8 mouse cellular contexts compared by ENCODE assay signal in the genomic region with DNA sequence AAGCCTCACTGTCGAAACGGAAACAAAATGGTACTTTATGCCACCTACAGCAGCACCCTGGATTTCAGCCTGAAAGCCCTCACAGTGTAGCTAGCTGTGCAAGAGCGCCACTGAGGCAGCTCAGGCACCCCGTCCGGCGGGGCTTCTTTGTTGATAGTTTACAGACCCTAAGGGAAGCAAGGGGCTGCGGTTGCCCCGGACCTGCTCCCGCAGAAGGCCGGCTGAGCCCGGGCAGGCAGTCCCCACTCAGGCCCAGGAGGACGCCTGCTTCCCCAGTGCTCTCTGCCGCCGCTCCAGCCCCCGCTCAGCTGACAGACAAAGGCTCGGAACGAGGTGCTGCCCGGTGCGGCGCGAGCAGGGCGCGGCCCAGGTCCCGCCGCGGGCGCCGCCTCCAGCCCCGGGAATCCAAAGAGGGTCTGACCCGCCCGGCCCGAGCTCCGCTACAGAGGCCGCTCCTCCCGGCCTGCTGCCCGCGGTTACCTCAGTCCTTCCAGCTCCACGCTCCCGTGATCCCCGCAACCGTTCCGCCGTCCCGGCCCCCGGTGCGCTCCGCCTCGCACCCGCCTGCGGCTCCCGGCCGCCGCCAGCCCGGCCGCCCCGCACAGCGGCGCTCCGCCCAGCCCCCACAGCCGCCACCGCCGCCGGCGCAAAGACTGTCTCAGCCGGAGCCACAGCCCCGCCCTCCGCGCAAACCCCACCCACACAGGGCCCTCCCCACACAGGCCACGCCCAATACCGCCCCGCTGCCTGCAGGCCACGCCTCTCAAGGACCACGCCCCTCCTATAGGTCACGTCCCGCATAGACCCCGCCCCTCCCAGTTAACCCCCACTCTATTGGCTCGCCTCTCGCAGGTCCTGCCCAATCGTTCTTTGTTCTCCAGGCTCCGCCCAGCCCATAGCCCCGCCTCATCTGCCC. TPM values are rescaled to one million over a fixed set of nuclear protein-coding genes. Genes with fewer than 3 reads are reported as not detected.
DNase-seq lines count a peak whose midpoint lies in the region; ATAC-seq and TF ChIP-seq lines count a peak whose summit lies in the region.

A gene (minus strand): TSS at position 654 of the 916 bp plus-strand sequence.

- peak within 1 kb of the TSS; percentile 83 for H3K4me2 ChIP-seq in forebrain, embryonic 15.5 days (replicated peaks)

- under 1% methylated on average over 67 of the region's 81 CpGs for WGBS in forebrain, embryonic 15.5 days
- WGBS in lung, adult 2 months: under 1% methylated on average over 81 of the region's 81 CpGs

- H3K27me3 ChIP-seq in forebrain, embryonic 15.5 days: no peaks in the 10 kb centered on the region

- no peaks in the 10 kb centered on the region for H3K36me3 ChIP-seq in ES-E14 (ENCODE audit: control insufficient read depth, insufficient read depth, low read length, poor library complexity, severe bottlenecking)
- no peaks in the 10 kb centered on the region for H3K36me3 ChIP-seq in forebrain, embryonic 15.5 days

- intact Hi-C loops in heart, postnatal 25 days (cut with DNase I): loop anchor here (5.0 kb wide), 2 partner anchors 117 to 167 kb away; no protein-coding TSS in a partner anchor

- peak within 1 kb of the TSS; percentile 3; the same call in 1 of the 2 replicates for H3K27ac ChIP-seq in ES-E14 (ENCODE audit: insufficient read depth, low read depth, low read length, poor library complexity, severe bottlenecking)
- peak within 1 kb of the TSS; percentile 95 for H3K27ac ChIP-seq in forebrain, embryonic 15.5 days (replicated peaks)

- H3K9me3 ChIP-seq in ES-E14 (ENCODE audit: control insufficient read depth, insufficient read depth, low read depth, low read length): no peaks in the 10 kb centered on the region
- no peaks in the 10 kb centered on the region for H3K9me3 ChIP-seq in forebrain, embryonic 15.5 days

- in situ Hi-C loops in ES-E14 (cut with MboI; ENCODE audit: low sequenced_read_pairs in 2 of 2, unreplicated experiment in 2 of 2): no loop called here

- peak within 1 kb of the TSS; percentile 86 for H3K9ac ChIP-seq in ES-E14 (ENCODE audit: insufficient read depth, low read depth, low read length, poor library complexity, severe bottlenecking)
- peak within 1 kb of the TSS; percentile 98 for H3K9ac ChIP-seq in forebrain, embryonic 15.5 days (replicated peaks)

- ATAC-seq in forebrain, embryonic 15.5 days (replicated peaks): peak; percentile 95
- ATAC-seq in neutrophil, adult 5-6 weeks (ENCODE audit: extremely low read depth, insufficient number of reproducible peaks, low FRiP score, poor library complexity, severe bottlenecking): peak; percentile 97

- TF ChIP-seq POLR2A in lung, adult 2 months (IDR thresholded peaks at IDR 0.05; ENCODE audit: borderline replicate concordance, extremely low read depth, low read depth, low read length): peak; percentile 49; the same call in 1 of the 2 replicates

- TF ChIP-seq CTCF in lung, adult 2 months (IDR thresholded peaks at IDR 0.05; ENCODE audit: insufficient read depth, low read length): no peak

- H3K4me1 ChIP-seq in ES-E14 (ENCODE audit: control insufficient read depth in 2 of 2, insufficient read depth in 2 of 2, low read length in 2 of 2, poor library complexity in 1 of 2): no peaks in the 10 kb centered on the region
- H3K4me1 ChIP-seq in forebrain, embryonic 15.5 days: peaks cover 42% of the 10 kb centered on the region
- peaks cover 11% of the 10 kb centered on the region for H3K4me1 ChIP-seq in lung, adult 2 months (ENCODE audit: control insufficient read depth, insufficient read depth, low read length)

- peak; percentile 97 for DNase-seq in ES-E14 (ENCODE audit: low read depth, low spot score)
- DNase-seq in cerebellum, adult 11-12 months: peak; percentile 99
- peak; percentile 97 for DNase-seq in heart, postnatal 25 days (ENCODE audit: low spot score)
- peak; percentile 97 to 98 for DNase-seq in layer of hippocampus, adult 18-20 months (ENCODE audit: low spot score in 2 of 2)
- DNase-seq in lung, adult 2 months: peak; percentile 99
- DNase-seq in thymus, adult 18-20 months: peak; percentile 98

- H3K4me3 ChIP-seq in ES-E14 (ENCODE audit: insufficient read depth in 1 of 2, low read depth in 1 of 2, low read length in 2 of 2, poor library complexity in 1 of 2, severe bottlenecking in 1 of 2): peak within 1 kb of the TSS; percentile 84 to 94
- peak within 1 kb of the TSS; percentile 93 for H3K4me3 ChIP-seq in forebrain, embryonic 15.5 days
- peak within 1 kb of the TSS; percentile 88 for H3K4me3 ChIP-seq in lung, adult 2 months (replicated peaks; ENCODE audit: extremely low read depth, low read depth, low read length)

TF ChIP-seq in ES-E14, 5 proteins besides CTCF, POLR2A, EP300 and RAD21:
- no peak for TF ChIP-seq MAFK (IDR thresholded peaks at IDR 0.05; ENCODE audit: insufficient read depth, low read depth, low read length)
- peak; percentile 29; the same call in 1 of the 2 replicates for TF ChIP-seq HCFC1 (IDR thresholded peaks at IDR 0.05; ENCODE audit: borderline replicate concordance, insufficient read depth, low read length)

RNA-seq across cellular contexts. Expression of the gene that starts here (rescaled TPM):
- total RNA-seq in ES-E14 (2012; rRNA removed): 14.6 and 27.0 TPM in 2 replicates
- polyA plus RNA-seq in forebrain, embryonic 15.5 days (2015; fragmentation: Nextera tagmentation; extraction: Ambion mirVana): 22.5 and 23.2 TPM in 2 replicates
- total RNA-seq in heart, postnatal 25 days (2021): 10 to 100 TPM; 38.7 to 43.6 TPM
- total RNA-seq in layer of hippocampus, adult 18-20 months (2021): 10 to 100 TPM; 47.2 to 48.7 TPM
- polyA plus RNA-seq in lung, adult 2 months (2012; rRNA removed): 49.2 and 56.4 TPM in 2 replicates
- total RNA-seq in neutrophil, adult 5-6 weeks (2017): 7.9 and 10.2 TPM in 2 replicates

Comparison
In these comparisons a context has a peak if more than half of its experiments do, and no peak if none do; other contexts are left out.
1. Peak in every context shown above with its lines: DNase-seq, ATAC-seq, H3K4me3 ChIP-seq and H3K27ac ChIP-seq.